Mouse (Mus musculus) lung, embryonic 14.5 days (tissue): ENCODE data around the gene Rmnd5b. TPM values are rescaled to one million over a fixed set of nuclear protein-coding genes. Genes with fewer than 3 reads are reported as not detected.
"Not testable (repeated sequence)": the region's sequence is repeated elsewhere in the genome, so short reads cannot be mapped to it uniquely, and the experiment has no call there.

ENCODE experiments used
- ATAC-seq: fragments of 200-750 bp; cut with Nextera tagmentation; 2 replicates; pipeline ENCODE4 v1.8.0; 2017; ENCODE audit warnings: mild to moderate bottlenecking, moderate TSS enrichment, moderate library complexity; ENCODE audit not compliant: insufficient read depth
- DNase-seq: peaks from one replicate; pipeline ENCODE4 v3.0.0-alpha.2; 2015
- H3K27ac ChIP-seq: fragments of 300-500 bp; sonication (generic); 2 replicates; pipeline ENCODE4 v1.5.1; 2014; ENCODE audit warnings: low read depth, mild to moderate bottlenecking, moderate library complexity
- H3K27me3 ChIP-seq: fragments of 300-500 bp; sonication (generic); 2 replicates; pipeline ENCODE4 v1.6.1; 2014; ENCODE audit warnings: low read length, control low read depth; ENCODE audit not compliant: insufficient read depth
- H3K36me3 ChIP-seq: fragments of 300-500 bp; sonication (generic); 2 replicates; pipeline ENCODE4 v1.6.1; 2014; ENCODE audit warnings: control low read depth; ENCODE audit not compliant: insufficient read depth
- H3K4me1 ChIP-seq: fragments of 300-500 bp; sonication (generic); 2 replicates; pipeline ENCODE4 v1.6.1; 2014; ENCODE audit warnings: antibody characterized with exemption, control low read depth; ENCODE audit not compliant: insufficient read depth
- H3K4me2 ChIP-seq: fragments of 300-500 bp; sonication (generic); 2 replicates; pipeline ENCODE4 v1.6.1; 2014; ENCODE audit warnings: mild to moderate bottlenecking
- H3K4me3 ChIP-seq: fragments of 300-500 bp; sonication (generic); 2 replicates; pipeline ENCODE4 v1.5.1; 2014; ENCODE audit warnings: low read depth, low read length
- H3K9ac ChIP-seq: fragments of 300-500 bp; sonication (generic); 2 replicates; pipeline ENCODE4 v1.6.1; 2014
- H3K9me3 ChIP-seq: fragments of 300-500 bp; sonication (generic); 2 replicates; pipeline ENCODE4 v1.6.1; 2016; ENCODE audit warnings: low read depth, low read length, control low read depth
- CTCF ChIP-seq: IDR thresholded peaks from 2 replicates; pipeline ENCODE4 v1.5.1; 2016; ENCODE audit warnings: antibody characterized with exemption, low read depth
- WGBS: fragments of 180-500 bp; shearing (Covaris S2); extraction: QIAGEN DNeasy Blood & Tissue Kit; methylation state at CpG from one replicate; pipeline ENCODE4 v1.1.7; 2014; 5-methylcytosine and 5-hydroxymethylcytosine counted together
- polyA plus RNA-seq: library from polyadenylated mRNA; unstranded; fragments of >200 nt; fragmentation: Nextera tagmentation; extraction: Ambion mirVana; gene quantifications from 2 replicates; pipeline ENCODE4 v1.2.1, GENCODE M21; 2014

Rmnd5b gene
- polyA plus RNA-seq, 1 experiment from 2014 or later, result 43.6 TPM

DNA sequence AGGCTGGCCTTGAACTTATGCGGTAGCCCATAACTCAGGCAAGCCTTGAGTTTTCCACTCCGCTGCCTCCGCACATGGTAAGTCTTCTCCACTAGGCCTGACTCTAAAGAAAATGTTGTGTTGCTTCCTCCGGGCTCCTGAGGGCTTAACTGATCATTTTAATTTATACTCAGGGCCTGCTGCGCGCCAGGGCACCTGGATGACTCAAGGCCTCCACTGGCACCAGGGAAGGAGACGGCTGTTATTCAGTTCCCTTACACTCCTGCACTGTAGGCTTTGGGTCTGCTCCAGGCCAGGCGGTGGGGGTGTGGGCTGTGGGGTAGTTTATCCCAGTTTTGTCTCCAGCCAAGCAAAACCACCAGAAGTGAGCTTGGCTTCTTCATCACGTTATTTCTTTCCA is 37.6 kb upstream of the Rmnd5b start:
- Histone ChIP-seq H3K4me1 (no peaks in the 10 kb centered on the region), H3K9me3 (no peaks in the 10 kb centered on the region), H3K4me3 (no peak overlapping the region), H3K9ac (no peak overlapping the region), H3K36me3 (no peaks in the 10 kb centered on the region), H3K27ac (no peak overlapping the region), H3K27me3 (no peaks in the 10 kb centered on the region), H3K4me2 (no peak overlapping the region)
- ATAC-seq (no peak), DNase-seq (no peak)
- 79% methylated on average over 9 of the region's 9 CpGs for whole genome bisulfite sequencing
- TF ChIP-seq CTCF, result no peak

DNA sequence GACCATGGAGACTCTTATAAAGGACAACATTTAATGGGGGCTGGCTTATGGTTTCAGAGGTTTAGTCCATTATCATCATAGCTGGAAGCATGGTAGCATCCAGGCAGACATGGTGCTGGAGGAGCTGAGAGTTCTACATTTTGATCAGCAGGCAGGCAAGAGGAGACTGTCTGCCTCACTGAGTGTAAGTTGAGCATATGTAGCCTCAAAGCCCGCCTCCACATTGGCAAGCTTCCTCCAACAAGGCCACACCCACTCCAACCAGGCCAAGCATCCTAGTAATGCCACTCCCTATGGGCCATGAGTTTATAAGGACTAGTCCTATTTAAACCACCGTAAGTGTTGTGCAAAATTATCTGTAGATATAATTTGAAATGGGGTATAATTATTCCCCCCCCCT is 35.7 kb upstream of the Rmnd5b start:
- H3K27ac ChIP-seq, result no peak overlapping the region
- no peaks in the 10 kb centered on the region for H3K4me1 ChIP-seq
- no peaks in the 10 kb centered on the region for H3K27me3 ChIP-seq
- TF ChIP-seq CTCF, result no peak
- H3K4me3 ChIP-seq, result no peak overlapping the region
- H3K9me3 ChIP-seq, result no peaks in the 10 kb centered on the region
- H3K36me3 ChIP-seq, result no peaks in the 10 kb centered on the region
- no peak overlapping the region for H3K9ac ChIP-seq
- ATAC-seq (no peak), DNase-seq (peak; percentile 37)
- H3K4me2 ChIP-seq, result no peak overlapping the region
- 71% methylated on average over 2 of the region's 2 CpGs for WGBS

GRCm38 (mm10) chr11:51670846-51671245 is 35.1 kb upstream of the Rmnd5b start:
- H3K27me3 ChIP-seq, result no peaks in the 10 kb centered on the region
- no peak for DNase-seq
- no peak overlapping the region for H3K9ac ChIP-seq
- no peaks in the 10 kb centered on the region for H3K36me3 ChIP-seq
- TF ChIP-seq CTCF, result no peak
- 85% methylated on average over 7 of the region's 7 CpGs for WGBS
- H3K4me3 ChIP-seq, result no peak overlapping the region
- no peak overlapping the region for H3K27ac ChIP-seq
- H3K9me3 ChIP-seq, result no peaks in the 10 kb centered on the region
- ATAC-seq, result no peak
- no peak overlapping the region for H3K4me2 ChIP-seq
- H3K4me1 ChIP-seq, result no peaks in the 10 kb centered on the region

GRCm38 (mm10) chr11:51664747-51665146 is 29.1 kb upstream of the Rmnd5b start:
- H3K9me3 ChIP-seq, H3K27me3 ChIP-seq, H3K9ac ChIP-seq, ATAC-seq, H3K4me3 ChIP-seq, H3K4me1 ChIP-seq, H3K27ac ChIP-seq, H3K36me3 ChIP-seq, H3K4me2 ChIP-seq: not testable (repeated sequence)
- 67% methylated on average over 7 of the region's 7 CpGs for WGBS
- DNase-seq, result peak; percentile 49

DNA sequence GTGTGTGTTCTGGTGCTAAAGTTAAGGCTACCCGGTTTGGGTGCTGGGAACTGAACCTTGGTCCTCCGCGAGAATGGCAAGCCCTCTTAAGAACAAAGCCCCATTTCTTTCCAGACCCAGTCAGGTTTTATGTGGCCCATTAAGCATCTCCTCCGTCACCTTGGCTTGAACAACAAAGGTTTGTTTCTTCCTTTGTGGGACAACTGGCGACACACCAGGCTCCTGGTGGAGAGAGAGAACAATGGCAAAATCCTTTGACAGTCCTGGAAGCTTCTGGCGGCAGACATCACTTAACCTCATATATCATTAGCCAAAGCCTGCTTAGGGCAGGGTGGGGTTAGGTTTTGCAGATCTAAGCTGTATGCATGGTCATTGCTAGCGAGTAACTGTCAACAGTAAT is 26.9 kb upstream of the Rmnd5b start:
- H3K4me1 ChIP-seq, result no peaks in the 10 kb centered on the region; the same call in 1 of the 2 replicates
- H3K27me3 ChIP-seq, result no peaks in the 10 kb centered on the region
- H3K4me3 ChIP-seq, result no peak overlapping the region
- ATAC-seq (no peak), DNase-seq (no peak)
- no peak for TF ChIP-seq CTCF
- no peaks in the 10 kb centered on the region for H3K9me3 ChIP-seq
- 71% methylated on average over 7 of the region's 7 CpGs for WGBS
- no peak overlapping the region for H3K27ac ChIP-seq
- H3K9ac ChIP-seq, result no peak overlapping the region
- H3K4me2 ChIP-seq, result no peak overlapping the region
- H3K36me3 ChIP-seq, result no peaks in the 10 kb centered on the region

DNA sequence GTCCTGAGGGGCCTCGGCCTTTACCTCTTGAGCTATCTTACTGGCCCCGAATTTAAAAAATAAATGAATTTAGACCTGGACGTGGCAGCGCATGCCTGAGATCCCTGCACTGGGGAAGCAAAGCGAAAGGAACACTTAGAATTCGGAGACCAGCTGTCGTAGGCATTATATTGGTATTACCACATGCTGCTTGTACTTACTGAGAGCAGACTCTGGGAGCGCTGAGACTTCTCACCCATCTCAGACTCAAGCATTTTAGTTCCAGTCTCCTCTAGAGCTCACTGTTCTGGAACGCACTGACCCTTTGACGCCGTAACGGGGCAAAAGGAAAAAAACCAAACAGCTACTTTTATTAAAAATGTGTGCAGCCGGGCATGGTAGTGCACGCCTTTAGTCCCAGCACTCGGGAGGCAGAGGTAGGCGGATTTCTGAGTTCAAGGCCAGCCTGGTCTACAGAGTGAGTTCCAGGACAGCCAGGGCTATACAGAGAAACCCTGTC is 26.2 kb upstream of the Rmnd5b start:
- WGBS, result 83% methylated on average over 16 of the region's 16 CpGs
- no peak for TF ChIP-seq CTCF
- DNase-seq (no peak), ATAC-seq (no peak)
- H3K36me3 ChIP-seq, result no peaks in the 10 kb centered on the region
- H3K4me1 ChIP-seq, result no peaks in the 10 kb centered on the region; the same call in 1 of the 2 replicates
- no peak overlapping the region for H3K4me3 ChIP-seq
- H3K9me3 ChIP-seq, result no peaks in the 10 kb centered on the region
- H3K4me2 ChIP-seq, result no peak overlapping the region
- no peak overlapping the region for H3K27ac ChIP-seq
- H3K9ac ChIP-seq, result no peak overlapping the region
- H3K27me3 ChIP-seq, result no peaks in the 10 kb centered on the region

DNA sequence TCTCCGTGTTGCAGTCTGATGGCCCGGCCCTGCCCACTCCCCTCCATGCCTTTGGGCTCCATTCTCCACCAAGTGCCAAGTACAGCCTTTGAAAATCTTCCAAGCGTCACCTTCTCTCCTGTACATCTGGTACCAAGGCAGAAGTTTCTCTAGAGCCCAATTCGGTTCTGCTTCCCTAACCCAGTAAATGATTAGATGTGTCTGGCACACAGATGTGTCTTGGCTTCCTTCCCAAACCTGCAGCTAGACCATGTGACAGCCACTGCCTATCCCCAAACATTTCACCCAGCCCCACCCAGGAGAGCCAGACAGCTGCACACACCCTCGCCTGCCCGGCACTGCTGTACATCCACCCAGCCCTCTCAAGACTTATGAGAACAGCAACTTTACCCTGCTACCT is 23.0 kb upstream of the Rmnd5b start:
- whole genome bisulfite sequencing, result 43% methylated on average over 6 of the region's 6 CpGs
- H3K4me1 ChIP-seq, result no peaks in the 10 kb centered on the region; the same call in 1 of the 2 replicates

DNA sequence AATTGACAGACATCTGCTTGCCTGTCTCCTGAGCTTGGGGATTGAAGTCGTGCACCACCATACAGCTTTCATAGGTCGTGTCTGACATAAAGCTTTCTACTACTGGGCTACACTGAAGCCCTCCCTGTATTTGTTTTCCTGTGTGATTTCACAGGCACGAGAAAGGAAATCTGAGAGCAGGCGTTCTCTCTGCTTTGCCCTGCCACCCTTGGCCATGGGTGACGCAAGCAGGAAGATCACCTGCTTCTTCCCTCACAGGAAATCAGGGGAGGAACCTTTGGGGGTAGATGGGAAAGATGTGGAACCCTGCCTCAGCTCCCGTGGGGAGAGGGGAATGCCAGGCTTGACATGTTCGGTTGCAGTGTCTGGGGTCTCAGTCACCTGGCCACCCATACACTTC is 22.6 kb upstream of the Rmnd5b start:
- no peaks in the 10 kb centered on the region for H3K27me3 ChIP-seq
- ATAC-seq, result no peak
- DNase-seq, result no peak
- WGBS, result 51% methylated on average over 7 of the region's 7 CpGs
- H3K9ac ChIP-seq, result no peak overlapping the region
- no peak overlapping the region for H3K4me3 ChIP-seq
- H3K36me3 ChIP-seq, result no peaks in the 10 kb centered on the region
- no peaks in the 10 kb centered on the region; the same call in 1 of the 2 replicates for H3K4me1 ChIP-seq
- H3K27ac ChIP-seq, result no peak overlapping the region
- H3K4me2 ChIP-seq, result no peak overlapping the region
- no peaks in the 10 kb centered on the region for H3K9me3 ChIP-seq
- no peak for TF ChIP-seq CTCF

More for the DNA sequence above, 23.0 kb upstream of the Rmnd5b start:
- Histone ChIP-seq H3K4me3 (no peak overlapping the region), H3K36me3 (no peaks in the 10 kb centered on the region), H3K9ac (no peak overlapping the region), H3K9me3 (no peaks in the 10 kb centered on the region), H3K27ac (no peak overlapping the region), H3K4me2 (no peak overlapping the region), H3K27me3 (no peaks in the 10 kb centered on the region)
- no peak for TF ChIP-seq CTCF
- 0 out of 2 replicates have a peak, but pooled peaks have one; percentile 24 for ATAC-seq
- DNase-seq, result peak; percentile 43
